Mouse (Mus musculus) lung, postnatal 0 days (tissue): ENCODE measurements around the gene Polr1c. TPM values are rescaled to one million over a fixed set of nuclear protein-coding genes. Genes with fewer than 3 reads are reported as not detected.

Source experiments
- ATAC-seq: fragments of 200-750 bp; cut with Nextera tagmentation; 2 replicates; pipeline ENCODE4 v1.8.0; 2017; ENCODE audit warnings: moderate library complexity
- DNase-seq: peaks from one replicate; pipeline ENCODE4 v3.0.0-alpha.2; 2016; ENCODE audit warnings: low spot score
- H3K27ac ChIP-seq: fragments of 300-500 bp; sonication (generic); 2 replicates; pipeline ENCODE4 v1.5.1; 2014; ENCODE audit warnings: antibody characterized with exemption, mild to moderate bottlenecking, low read length, mixed read lengths
- H3K27me3 ChIP-seq: fragments of 300-500 bp; sonication (generic); replicated peaks from 2 replicates; pipeline ENCODE4 v1.6.1; 2014; ENCODE audit warnings: low read length, mixed read lengths; ENCODE audit not compliant: insufficient read depth
- H3K36me3 ChIP-seq: fragments of 300-500 bp; sonication (generic); 2 replicates; pipeline ENCODE4 v1.6.1; 2014; ENCODE audit warnings: low read length, mixed read lengths; ENCODE audit not compliant: insufficient read depth
- H3K4me1 ChIP-seq: fragments of 300-500 bp; sonication (generic); 2 replicates; pipeline ENCODE4 v1.6.1; 2014; ENCODE audit warnings: antibody characterized with exemption, low read depth, low read length, mixed read lengths; ENCODE audit not compliant: insufficient read depth
- H3K4me2 ChIP-seq: fragments of 300-500 bp; sonication (generic); replicated peaks from 2 replicates; pipeline ENCODE4 v1.6.1; 2014; ENCODE audit warnings: low read depth, mild to moderate bottlenecking, low read length, moderate library complexity, mixed read lengths
- H3K4me3 ChIP-seq: fragments of 300-500 bp; sonication (generic); 2 replicates; pipeline ENCODE4 v1.5.1; 2014; ENCODE audit warnings: low read depth, low read length
- H3K9ac ChIP-seq: fragments of 300-500 bp; sonication (generic); replicated peaks from 2 replicates; pipeline ENCODE4 v1.6.1; 2014; ENCODE audit warnings: low read depth, mild to moderate bottlenecking
- H3K9me3 ChIP-seq: fragments of 300-500 bp; sonication (generic); 2 replicates; pipeline ENCODE4 v1.6.1; 2016; ENCODE audit warnings: low read length, mixed read lengths
- CTCF ChIP-seq: IDR thresholded peaks from 2 replicates; pipeline ENCODE4 v1.5.1; 2016; ENCODE audit warnings: antibody characterized with exemption, mild to moderate bottlenecking
- EP300 ChIP-seq: IDR thresholded peaks from 2 replicates; pipeline ENCODE4 v1.6.1; 2016; ENCODE audit warnings: antibody characterized with exemption, mild to moderate bottlenecking, control low read depth
- WGBS: fragments of 180-500 bp; shearing (Covaris S2); extraction: QIAGEN DNeasy Blood & Tissue Kit; methylation state at CpG from one replicate; pipeline ENCODE4 v1.1.7; 2014; 5-methylcytosine and 5-hydroxymethylcytosine counted together
- polyA plus RNA-seq: library from polyadenylated mRNA; unstranded; fragments of >200 nt; fragmentation: Nextera tagmentation; extraction: Ambion mirVana; gene quantifications from 2 replicates; pipeline ENCODE4 v1.2.1, GENCODE M21; 2015

Polr1c gene
- polyA plus RNA-seq, 1 experiment from 2014 or later: 89.9 TPM

- peaks cover 43% of the 10 kb centered on the region for H3K36me3 ChIP-seq
- no peaks in the 10 kb centered on the region for H3K4me1 ChIP-seq
- H3K9ac ChIP-seq: no peak overlapping the region
- DNase-seq (no peak), ATAC-seq (no peak)
- H3K27ac ChIP-seq: no peak overlapping the region
- no peak overlapping the region for H3K4me3 ChIP-seq
- H3K9me3 ChIP-seq: no peaks in the 10 kb centered on the region
- 81% methylated on average over 16 of the region's 17 CpGs for WGBS
- TF ChIP-seq EP300 (no peak), CTCF (no peak)
- H3K4me2 ChIP-seq: no peak overlapping the region
- H3K27me3 ChIP-seq: 0 out of 2 replicates have a peak, but pooled peaks cover under 1% of the 10 kb centered on the region
Observed at GRCm38 (mm10) chr17:46259675-46260074, 11.8 kb upstream of the Polr1c start.

GRCm38 (mm10) chr17:46258279-46259053 is 10.6 kb upstream of the Polr1c start:
- H3K4me3 ChIP-seq: no peak overlapping the region
- H3K9me3 ChIP-seq: no peaks in the 10 kb centered on the region
- no peak for DNase-seq
- no peak overlapping the region for H3K4me2 ChIP-seq
- TF ChIP-seq EP300 (no peak), CTCF (no peak)
- H3K9ac ChIP-seq: no peak overlapping the region
- 0 out of 2 replicates have a peak overlapping the region, but pooled peaks have one; percentile 9 for H3K27ac ChIP-seq
- peaks cover 9% of the 10 kb centered on the region; the same call in 1 of the 2 replicates for H3K27me3 ChIP-seq
- WGBS: 83% methylated on average over 29 of the region's 30 CpGs
- peaks cover 38% of the 10 kb centered on the region for H3K36me3 ChIP-seq
- peaks cover under 1% of the 10 kb centered on the region; the same call in 1 of the 2 replicates for H3K4me1 ChIP-seq
- no peak for ATAC-seq

GRCm38 (mm10) chr17:46255147-46255546 is 7.3 kb upstream of the Polr1c start:
- Histone ChIP-seq H3K9me3 (no peaks in the 10 kb centered on the region), H3K4me2 (no peak overlapping the region), H3K27me3 (peaks cover 9% of the 10 kb centered on the region; the same call in 1 of the 2 replicates), H3K27ac (no peak overlapping the region), H3K4me3 (no peak overlapping the region), H3K9ac (no peak overlapping the region), H3K36me3 (peaks cover 34% of the 10 kb centered on the region), H3K4me1 (peaks cover 3% of the 10 kb centered on the region; the same call in 1 of the 2 replicates)
- no peak for TF ChIP-seq CTCF
- no peak for TF ChIP-seq EP300
- 26% methylated on average over 6 of the region's 6 CpGs for WGBS
- DNase-seq (no peak), ATAC-seq (no peak)

GRCm38 (mm10) chr17:46254106-46254505 is 6.3 kb upstream of the Polr1c start:
- DNase-seq (no peak), ATAC-seq (peak; percentile 21)
- under 1% methylated on average over 29 of the region's 54 CpGs for WGBS
- Histone ChIP-seq H3K4me1 (peaks cover 4% of the 10 kb centered on the region), H3K27ac (no peak overlapping the region), H3K4me2 (peak overlapping the region; percentile 97), H3K4me3 (peak overlapping the region; percentile 57), H3K9me3 (no peaks in the 10 kb centered on the region), H3K36me3 (peaks cover 30% of the 10 kb centered on the region; the same call in 1 of the 2 replicates), H3K27me3 (peaks cover 9% of the 10 kb centered on the region; the same call in 1 of the 2 replicates), H3K9ac (0 out of 2 replicates have a peak overlapping the region, but pooled peaks have one; percentile 19)
- no peak for TF ChIP-seq CTCF
- TF ChIP-seq EP300: no peak

GRCm38 (mm10) chr17:46253452-46254084 is 5.7 kb upstream of the Polr1c start, which contains the start of gene Lrrc73:
Gene Lrrc73, plus strand, starts transcription at chr17:46253531.
- H3K4me3 ChIP-seq: peak within 1 kb of the TSS; percentile 57

More at GRCm38 (mm10) chr17:46253452-46254084, 5.7 kb upstream of the Polr1c start, which contains the start of gene Lrrc73:
- no peak for TF ChIP-seq EP300
- TF ChIP-seq CTCF: no peak
- H3K9me3 ChIP-seq: no peaks in the 10 kb centered on the region
- peaks cover 10% of the 10 kb centered on the region for H3K4me1 ChIP-seq
- H3K9ac ChIP-seq: 0 out of 2 replicates have a peak within 1 kb of the TSS, but pooled peaks have one; percentile 19
- H3K27me3 ChIP-seq: peaks cover 9% of the 10 kb centered on the region; the same call in 1 of the 2 replicates
- H3K27ac ChIP-seq: no peak within 1 kb of the TSS
- 2% methylated on average over 46 of the region's 48 CpGs for WGBS
- H3K36me3 ChIP-seq: peaks cover 25% of the 10 kb centered on the region; the same call in 1 of the 2 replicates
- DNase-seq (peak; percentile 89), ATAC-seq (peak; percentile 88)
- H3K4me2 ChIP-seq: peak within 1 kb of the TSS; percentile 97
